Mouse (Mus musculus) myocyte (in vitro differentiated cells): ENCODE measurements around the gene Slc13a2. TPM values are rescaled to one million over a fixed set of nuclear protein-coding genes. Genes with fewer than 3 reads are reported as not detected.

Source experiments
- H3K27me3 ChIP-seq: one replicate; pipeline ENCODE4 v1.6.1; 2011; ENCODE audit not compliant: control insufficient read depth, insufficient read depth, insufficient read length
- H3K36me3 ChIP-seq: one replicate; pipeline ENCODE4 v1.6.1; 2011; ENCODE audit not compliant: control insufficient read depth, insufficient read depth
- H3K4me2 ChIP-seq: one replicate; pipeline ENCODE4 v1.6.1; 2011; ENCODE audit warnings: low read depth, control low read depth
- H3K4me3 ChIP-seq: one replicate; pipeline ENCODE4 v1.5.1; 2011; ENCODE audit warnings: mild to moderate bottlenecking, control low read depth, moderate library complexity
- H3K79me2 ChIP-seq: one replicate; pipeline ENCODE4 v1.6.1; 2011; ENCODE audit not compliant: control insufficient read depth, insufficient read depth
- H3ac ChIP-seq: one replicate; pipeline ENCODE4 v1.6.1; 2011; ENCODE audit not compliant: control insufficient read depth, insufficient read length
- CEBPB ChIP-seq: IDR thresholded peaks from 2 replicates; pipeline ENCODE4 v1.6.1; 2011; ENCODE audit warnings: mild to moderate bottlenecking, moderate library complexity; ENCODE audit not compliant: poor library complexity, insufficient read depth, severe bottlenecking
- E2F4 ChIP-seq: IDR thresholded peaks from one replicate; pipeline ENCODE4 v1.6.1; 2011; ENCODE audit warnings: mild to moderate bottlenecking, control low read depth, moderate library complexity; ENCODE audit not compliant: insufficient read depth
- MAX ChIP-seq: IDR thresholded peaks from one replicate; pipeline ENCODE4 v1.6.1; 2011; ENCODE audit warnings: low read depth, mild to moderate bottlenecking, control low read depth
- MYOD1 ChIP-seq, 3 experiments: IDR thresholded peaks; one replicate each; pipeline ENCODE4 v1.6.1; 2011; ENCODE audit warnings: control low read depth in 2 of 3, low read depth in 2 of 3, mild to moderate bottlenecking in 2 of 3, moderate library complexity in 1 of 3; ENCODE audit not compliant: insufficient read length in 2 of 3, control insufficient read depth in 1 of 3
- MYOG ChIP-seq, 3 experiments: IDR thresholded peaks; one replicate each; pipeline ENCODE4 v1.6.1; 2011; ENCODE audit warnings: control low read depth in 2 of 3, low read depth in 2 of 3, mild to moderate bottlenecking in 2 of 3; ENCODE audit not compliant: insufficient read length in 2 of 3, control insufficient read depth in 1 of 3, insufficient read depth in 1 of 3
- POLR2A ChIP-seq: IDR thresholded peaks from one replicate; pipeline ENCODE4 v1.6.1; 2011; ENCODE audit warnings: low read depth, mild to moderate bottlenecking, control low read depth, moderate library complexity; ENCODE audit not compliant: insufficient read length
- POLR2AphosphoS2 ChIP-seq: IDR thresholded peaks from one replicate; pipeline ENCODE4 v1.6.1; 2011; ENCODE audit warnings: low read depth, control low read depth; ENCODE audit not compliant: insufficient read length
- REST ChIP-seq: IDR thresholded peaks from one replicate; pipeline ENCODE4 v1.6.1; 2011; ENCODE audit warnings: mild to moderate bottlenecking, control low read depth, moderate library complexity; ENCODE audit not compliant: insufficient read depth, insufficient read length
- SRF ChIP-seq: IDR thresholded peaks from one replicate; pipeline ENCODE4 v1.6.1; 2011; ENCODE audit warnings: low read depth; ENCODE audit not compliant: control insufficient read depth, insufficient read length
- TCF12 ChIP-seq: IDR thresholded peaks from one replicate; pipeline ENCODE4 v1.6.1; 2011; ENCODE audit warnings: mild to moderate bottlenecking, control low read depth; ENCODE audit not compliant: poor library complexity, insufficient read depth, severe bottlenecking
- TCF3 ChIP-seq: IDR thresholded peaks from one replicate; pipeline ENCODE4 v1.6.1; 2011; ENCODE audit warnings: low read depth, control low read depth; ENCODE audit not compliant: insufficient read length
- USF1 ChIP-seq: IDR thresholded peaks from one replicate; pipeline ENCODE4 v1.6.1; 2011; ENCODE audit warnings: low read depth, mild to moderate bottlenecking, control low read depth, moderate library complexity
- polyA plus RNA-seq: library from polyadenylated mRNA; unstranded; fragments of >200 nt; fragmentation: generic; extraction: Trizol; gene quantifications from one replicate; pipeline ENCODE4 v1.2.1, GENCODE M21; 2012; ENCODE audit warnings: missing spikeins

The Slc13a2 gene
- polyA plus RNA-seq, 1 experiment = 0.01 TPM

- H3K79me2 ChIP-seq = no peaks in the 10 kb centered on the region
- no peaks in the 10 kb centered on the region for H3K36me3 ChIP-seq
- no peak overlapping the region for H3K4me2 ChIP-seq
- H3K27me3 ChIP-seq = peaks cover 5% of the 10 kb centered on the region
- TF ChIP-seq POLR2AphosphoS2 (no peak), SRF (no peak), POLR2A (no peak), CEBPB (no peak), MAX (no peak)
- H3ac ChIP-seq = no peak overlapping the region
- H3K4me3 ChIP-seq = no peak overlapping the region
These were observed 13.5 kb downstream of the Slc13a2 start for GRCm38 (mm10) chr11:78408256-78409240.

- TF ChIP-seq SRF (no peak), MYOD1 (IDR thresholded peaks at IDR 0.05; ENCODE audit: control insufficient read depth in 1 of 3, insufficient read length in 2 of 3, low read depth in 2 of 3) (no peak), POLR2AphosphoS2 (no peak), TCF3 (no peak), MYOG (IDR thresholded peaks at IDR 0.05; ENCODE audit: control insufficient read depth in 1 of 3, insufficient read depth in 1 of 3, insufficient read length in 2 of 3, low read depth in 2 of 3) (no peak), TCF12 (no peak), CEBPB (no peak), USF1 (no peak), MAX (no peak), REST (no peak), POLR2A (no peak), E2F4 (no peak)
- no peak overlapping the region for H3K4me2 ChIP-seq
- peaks cover 5% of the 10 kb centered on the region for H3K27me3 ChIP-seq
- H3K4me3 ChIP-seq = no peak overlapping the region
- no peaks in the 10 kb centered on the region for H3K79me2 ChIP-seq
- no peaks in the 10 kb centered on the region for H3K36me3 ChIP-seq
- H3ac ChIP-seq = no peak overlapping the region
These were observed 20.0 kb downstream of the Slc13a2 start for GRCm38 (mm10) chr11:78402062-78402461.

GRCm38 (mm10) chr11:78401469-78401868 lies 20.5 kb downstream of the Slc13a2 start:
- peaks cover 5% of the 10 kb centered on the region for H3K27me3 ChIP-seq
- H3ac ChIP-seq = no peak overlapping the region
- H3K4me2 ChIP-seq = no peak overlapping the region
- no peaks in the 10 kb centered on the region for H3K36me3 ChIP-seq
- TF ChIP-seq MAX (no peak), POLR2AphosphoS2 (no peak), SRF (no peak), TCF12 (no peak), MYOG (IDR thresholded peaks at IDR 0.05; ENCODE audit: control insufficient read depth in 1 of 3, insufficient read depth in 1 of 3, insufficient read length in 2 of 3, low read depth in 2 of 3) (no peak), E2F4 (no peak), CEBPB (no peak), MYOD1 (IDR thresholded peaks at IDR 0.05; ENCODE audit: control insufficient read depth in 1 of 3, insufficient read length in 2 of 3, low read depth in 2 of 3) (no peak), REST (no peak), USF1 (no peak), TCF3 (no peak)
- H3K4me3 ChIP-seq = no peak overlapping the region
- H3K79me2 ChIP-seq = no peaks in the 10 kb centered on the region

GRCm38 (mm10) chr11:78400936-78401335 lies 21.1 kb downstream of the Slc13a2 start:
- H3K36me3 ChIP-seq = no peaks in the 10 kb centered on the region
- H3K79me2 ChIP-seq = no peaks in the 10 kb centered on the region
- H3K4me2 ChIP-seq = no peak overlapping the region
- no peak overlapping the region for H3K4me3 ChIP-seq
- no peak for TF ChIP-seq E2F4
- TF ChIP-seq USF1 = no peak
- no peak for TF ChIP-seq TCF12
- TF ChIP-seq CEBPB = no peak
- TF ChIP-seq MYOG (IDR thresholded peaks at IDR 0.05; ENCODE audit: control insufficient read depth in 1 of 3, insufficient read depth in 1 of 3, insufficient read length in 2 of 3, low read depth in 2 of 3) = no peak
- no peak for TF ChIP-seq SRF
- no peak for TF ChIP-seq MAX
- TF ChIP-seq POLR2A = no peak
- TF ChIP-seq MYOD1 (IDR thresholded peaks at IDR 0.05; ENCODE audit: control insufficient read depth in 1 of 3, insufficient read length in 2 of 3, low read depth in 2 of 3) = no peak
- no peak for TF ChIP-seq TCF3
- no peak for TF ChIP-seq REST
- TF ChIP-seq POLR2AphosphoS2 = no peak
- H3ac ChIP-seq = no peak overlapping the region
- H3K27me3 ChIP-seq = peaks cover 5% of the 10 kb centered on the region
